Mouse (Mus musculus): Measurements from ENCODE around the gene Lamtor1.
"Not testable (repeated sequence)": the region's sequence is repeated elsewhere in the genome, so short reads cannot be mapped to it uniquely, and the experiment has no call there.

The Lamtor1 gene

GRCm38 (mm10) chr7:101900331-101901097 is 5.2 kb upstream of the Lamtor1 start:
- no peak for DNase-seq (ENCODE audit: low spot score)

- no peak for DNase-seq (ENCODE audit: low spot score)
Observed at GRCm38 (mm10) chr7:101901969-101902368, 3.7 kb upstream of the Lamtor1 start.

- DNase-seq (ENCODE audit: low spot score), result no peak
Observed at GRCm38 (mm10) chr7:101902846-101903245, 2.9 kb upstream of the Lamtor1 start.

GRCm38 (mm10) chr7:101906287-101906681 is 580 bp downstream of the Lamtor1 start, which contains the start of gene Tomt:
Gene Tomt, minus strand, starts transcription at chr7:101906359.
- DNase-seq (ENCODE audit: low spot score), result no peak

- DNase-seq (ENCODE audit: low spot score), result no peak
Observed at GRCm38 (mm10) chr7:101906696-101907095, 992 bp downstream of the Lamtor1 start.

- DNase-seq (ENCODE audit: low spot score), result no peak
Observed at GRCm38 (mm10) chr7:101908367-101908766, 2.7 kb downstream of the Lamtor1 start.

GRCm38 (mm10) chr7:101910138-101910537 is 4.4 kb downstream of the Lamtor1 start:
- no peak for DNase-seq (ENCODE audit: low spot score)

- no peak for DNase-seq (ENCODE audit: low spot score)
Observed at GRCm38 (mm10) chr7:101911982-101912381, 6.3 kb downstream of the Lamtor1 start.

GRCm38 (mm10) chr7:101918071-101918470 is 12.4 kb downstream of the Lamtor1 start:
- DNase-seq (ENCODE audit: low spot score), result no peak

- not testable (repeated sequence) for DNase-seq (ENCODE audit: low spot score)
Observed at GRCm38 (mm10) chr7:101925892-101926291, 20.2 kb downstream of the Lamtor1 start.

GRCm38 (mm10) chr7:101928093-101928492 is 22.4 kb downstream of the Lamtor1 start:
- DNase-seq (ENCODE audit: low spot score), result no peak

- no peak for DNase-seq (ENCODE audit: low spot score)
Observed at GRCm38 (mm10) chr7:101932551-101932950, 26.8 kb downstream of the Lamtor1 start.

- DNase-seq (ENCODE audit: low spot score), result no peak
Observed at GRCm38 (mm10) chr7:101933300-101933699, 27.6 kb downstream of the Lamtor1 start.

- DNase-seq (ENCODE audit: low spot score), result peak; percentile 95
Observed at GRCm38 (mm10) chr7:101933751-101934240, 28.1 kb downstream of the Lamtor1 start, which contains the start of the genes Lrrc51 and Numa1. Gene Lrrc51, minus strand, starts transcription at chr7:101933895. Gene Numa1, plus strand, starts transcription at chr7:101934111.

GRCm38 (mm10) chr7:101935957-101936356 is 30.3 kb downstream of the Lamtor1 start:
- no peak for DNase-seq (ENCODE audit: low spot score)

- DNase-seq (ENCODE audit: low spot score), result no peak
Observed at GRCm38 (mm10) chr7:101936996-101937395, 31.3 kb downstream of the Lamtor1 start.

GRCm38 (mm10) chr7:101937569-101937968 is 31.9 kb downstream of the Lamtor1 start:
- DNase-seq (ENCODE audit: low spot score), result no peak

- no peak for DNase-seq (ENCODE audit: low spot score)
Observed at GRCm38 (mm10) chr7:101938348-101938747, 32.6 kb downstream of the Lamtor1 start.

- no peak for DNase-seq (ENCODE audit: low spot score)
Observed at GRCm38 (mm10) chr7:101939758-101940157, 34.1 kb downstream of the Lamtor1 start.

- not testable (repeated sequence) for DNase-seq (ENCODE audit: low spot score)
Observed at GRCm38 (mm10) chr7:101949008-101949407, 43.3 kb downstream of the Lamtor1 start.

- DNase-seq (ENCODE audit: low spot score), result no peak
Observed at GRCm38 (mm10) chr7:101951648-101952047, 45.9 kb downstream of the Lamtor1 start.

GRCm38 (mm10) chr7:101952098-101952497 is 46.4 kb downstream of the Lamtor1 start:
- DNase-seq (ENCODE audit: low spot score), result no peak

- DNase-seq (ENCODE audit: low spot score), result no peak
Observed at GRCm38 (mm10) chr7:101954163-101954562, 48.5 kb downstream of the Lamtor1 start.

- no peak for DNase-seq (ENCODE audit: low spot score)
Observed at GRCm38 (mm10) chr7:101955276-101955675, 49.6 kb downstream of the Lamtor1 start.
